Mouse (Mus musculus): Measurements from ENCODE around the gene Hlx. TPM values are rescaled to one million over a fixed set of nuclear protein-coding genes. Genes with fewer than 3 reads are reported as not detected.
A peak's percentile ranks its signal among the peaks of the same experiment; 100 is the strongest.

Hlx gene
- 10 to 100 TPM; 26.6 to 27.3 TPM for total RNA-seq (2021)
- long read RNA-seq, experiment 1, transcript Hlx-201 (4 exons, 2,278 nt): major isoform, 16 of 19 reads
- long read RNA-seq, experiment 1, partial matches to known transcripts: 3 of 19 reads
- long read RNA-seq, experiment 1, other reads (novel, unspliced or antisense): 0 of 19 reads
- long read RNA-seq, experiment 2, transcript Hlx-201 (4 exons, 2,278 nt): major isoform, 24 of 26 reads
- long read RNA-seq, experiment 2, partial matches to known transcripts: 2 of 26 reads
- long read RNA-seq, experiment 2, other reads (novel, unspliced or antisense): 0 of 26 reads

- no peak for DNase-seq (ENCODE audit: low spot score in 2 of 2)
Measured at GRCm38 (mm10) chr1:184732556-184733049, at the start of gene Hlx. Gene Hlx (minus strand): TSS chr1:184732619.

GRCm38 (mm10) chr1:184782161-184782513, 49.7 kb upstream of the Hlx start:
- DNase-seq (ENCODE audit: low spot score in 2 of 2): no peak

- no peak for DNase-seq (ENCODE audit: low spot score in 2 of 2)
Measured at GRCm38 (mm10) chr1:184781286-184782160, 49.1 kb upstream of the Hlx start.

- DNase-seq (ENCODE audit: low spot score in 2 of 2): no peak
Measured at GRCm38 (mm10) chr1:184778157-184778556, 45.7 kb upstream of the Hlx start.

GRCm38 (mm10) chr1:184777061-184777795, 44.8 kb upstream of the Hlx start:
- DNase-seq (ENCODE audit: low spot score in 2 of 2): no peak

GRCm38 (mm10) chr1:184775289-184775688, 42.9 kb upstream of the Hlx start:
- no peak for DNase-seq (ENCODE audit: low spot score in 2 of 2)

GRCm38 (mm10) chr1:184771891-184772249, 39.5 kb upstream of the Hlx start:
- DNase-seq (ENCODE audit: low spot score in 2 of 2): no peak

GRCm38 (mm10) chr1:184771202-184771890, 38.9 kb upstream of the Hlx start:
- DNase-seq (ENCODE audit: low spot score in 2 of 2): peak; percentile 52 to 68

- DNase-seq (ENCODE audit: low spot score in 2 of 2): no peak
Measured at GRCm38 (mm10) chr1:184763866-184764265, 31.4 kb upstream of the Hlx start.

GRCm38 (mm10) chr1:184762941-184763340, 30.5 kb upstream of the Hlx start:
- DNase-seq (ENCODE audit: low spot score in 2 of 2): no peak

GRCm38 (mm10) chr1:184761988-184762387, 29.6 kb upstream of the Hlx start:
- no peak for DNase-seq (ENCODE audit: low spot score in 2 of 2)

- DNase-seq (ENCODE audit: low spot score in 2 of 2): no peak
Measured at GRCm38 (mm10) chr1:184752671-184753070, 20.3 kb upstream of the Hlx start.

- no peak for DNase-seq (ENCODE audit: low spot score in 2 of 2)
Measured at GRCm38 (mm10) chr1:184750114-184750664, 17.8 kb upstream of the Hlx start.

GRCm38 (mm10) chr1:184748692-184749152, 16.3 kb upstream of the Hlx start:
- no peak for DNase-seq (ENCODE audit: low spot score in 2 of 2)

GRCm38 (mm10) chr1:184737876-184738479, 5.6 kb upstream of the Hlx start:
- no peak for DNase-seq (ENCODE audit: low spot score in 2 of 2)

- no peak for DNase-seq (ENCODE audit: low spot score in 2 of 2)
Measured at GRCm38 (mm10) chr1:184737228-184737627, 4.8 kb upstream of the Hlx start.

GRCm38 (mm10) chr1:184736260-184736659, 3.8 kb upstream of the Hlx start:
- no peak for DNase-seq (ENCODE audit: low spot score in 2 of 2)

GRCm38 (mm10) chr1:184734991-184735920, 2.8 kb upstream of the Hlx start:
- no peak for DNase-seq (ENCODE audit: low spot score in 2 of 2)
